Mouse (Mus musculus): ENCODE results near the gene Usp37.
A peak's percentile ranks its signal among the peaks of the same experiment; 100 is the strongest.
"Not testable (repeated sequence)": the region's sequence is repeated elsewhere in the genome, so short reads cannot be mapped to it uniquely, and the experiment has no call there.

Usp37 gene

GRCm38 (mm10) chr1:74544184-74544583, at the start of gene Usp37:
Gene Usp37, minus strand, starts transcription at chr1:74544284.
- DNase-seq (ENCODE audit: low read depth): no peak

GRCm38 (mm10) chr1:74587773-74588445, 43.8 kb upstream of the Usp37 start, which contains the start of the genes Zfp142 and Bcs1l:
Gene Zfp142, minus strand, starts transcription at chr1:74588246.
Gene Bcs1l, plus strand, starts transcription at chr1:74588289.
- DNase-seq (ENCODE audit: low read depth): peak; percentile 99

GRCm38 (mm10) chr1:74587233-74587772, 43.2 kb upstream of the Usp37 start:
- DNase-seq (ENCODE audit: low read depth): no peak

GRCm38 (mm10) chr1:74584616-74585398, 40.7 kb upstream of the Usp37 start:
- DNase-seq (ENCODE audit: low read depth): no peak

- DNase-seq (ENCODE audit: low read depth): no peak
Observed at GRCm38 (mm10) chr1:74582621-74583020, 38.5 kb upstream of the Usp37 start.

GRCm38 (mm10) chr1:74569739-74570719, 25.9 kb upstream of the Usp37 start:
- no peak for DNase-seq (ENCODE audit: low read depth)

GRCm38 (mm10) chr1:74565834-74566233, 21.8 kb upstream of the Usp37 start:
- DNase-seq (ENCODE audit: low read depth): no peak

GRCm38 (mm10) chr1:74559061-74559460, 15.0 kb upstream of the Usp37 start:
- no peak for DNase-seq (ENCODE audit: low read depth)

- DNase-seq (ENCODE audit: low read depth): no peak
Observed at GRCm38 (mm10) chr1:74542451-74542961, 1.6 kb downstream of the Usp37 start, which contains the start of gene Plcd4. Gene Plcd4, plus strand, starts transcription at chr1:74542888.

GRCm38 (mm10) chr1:74538650-74539049, 5.4 kb downstream of the Usp37 start:
- DNase-seq (ENCODE audit: low read depth): no peak

- DNase-seq (ENCODE audit: low read depth): no peak
Observed at GRCm38 (mm10) chr1:74528589-74528988, 15.5 kb downstream of the Usp37 start.

- no peak for DNase-seq (ENCODE audit: low read depth)
Observed at GRCm38 (mm10) chr1:74524746-74525145, 19.3 kb downstream of the Usp37 start.

- no peak for DNase-seq (ENCODE audit: low read depth)
Observed at GRCm38 (mm10) chr1:74519875-74520274, 24.2 kb downstream of the Usp37 start.

- not testable (repeated sequence) for DNase-seq (ENCODE audit: low read depth)
Observed at GRCm38 (mm10) chr1:74512999-74513398, 31.1 kb downstream of the Usp37 start.

GRCm38 (mm10) chr1:74511306-74511705, 32.8 kb downstream of the Usp37 start:
- no peak for DNase-seq (ENCODE audit: low read depth)

GRCm38 (mm10) chr1:74507780-74508179, 36.3 kb downstream of the Usp37 start:
- no peak for DNase-seq (ENCODE audit: low read depth)

GRCm38 (mm10) chr1:74506471-74506881, 37.6 kb downstream of the Usp37 start:
- DNase-seq (ENCODE audit: low read depth): peak; percentile 46

GRCm38 (mm10) chr1:74505721-74506464, 38.2 kb downstream of the Usp37 start, which contains the start of gene Cnot9:
Gene Cnot9, plus strand, starts transcription at chr1:74506058.
- DNase-seq (ENCODE audit: low read depth): peak; percentile 99

GRCm38 (mm10) chr1:74505393-74505720, 38.7 kb downstream of the Usp37 start:
- no peak for DNase-seq (ENCODE audit: low read depth)

GRCm38 (mm10) chr1:74501106-74501505, 43.0 kb downstream of the Usp37 start:
- no peak for DNase-seq (ENCODE audit: low read depth)

- DNase-seq (ENCODE audit: low read depth): no peak
Observed at GRCm38 (mm10) chr1:74485792-74486191, 58.3 kb downstream of the Usp37 start.
